ENCODE assay signal across 10 mouse cellular contexts in the genomic region with DNA sequence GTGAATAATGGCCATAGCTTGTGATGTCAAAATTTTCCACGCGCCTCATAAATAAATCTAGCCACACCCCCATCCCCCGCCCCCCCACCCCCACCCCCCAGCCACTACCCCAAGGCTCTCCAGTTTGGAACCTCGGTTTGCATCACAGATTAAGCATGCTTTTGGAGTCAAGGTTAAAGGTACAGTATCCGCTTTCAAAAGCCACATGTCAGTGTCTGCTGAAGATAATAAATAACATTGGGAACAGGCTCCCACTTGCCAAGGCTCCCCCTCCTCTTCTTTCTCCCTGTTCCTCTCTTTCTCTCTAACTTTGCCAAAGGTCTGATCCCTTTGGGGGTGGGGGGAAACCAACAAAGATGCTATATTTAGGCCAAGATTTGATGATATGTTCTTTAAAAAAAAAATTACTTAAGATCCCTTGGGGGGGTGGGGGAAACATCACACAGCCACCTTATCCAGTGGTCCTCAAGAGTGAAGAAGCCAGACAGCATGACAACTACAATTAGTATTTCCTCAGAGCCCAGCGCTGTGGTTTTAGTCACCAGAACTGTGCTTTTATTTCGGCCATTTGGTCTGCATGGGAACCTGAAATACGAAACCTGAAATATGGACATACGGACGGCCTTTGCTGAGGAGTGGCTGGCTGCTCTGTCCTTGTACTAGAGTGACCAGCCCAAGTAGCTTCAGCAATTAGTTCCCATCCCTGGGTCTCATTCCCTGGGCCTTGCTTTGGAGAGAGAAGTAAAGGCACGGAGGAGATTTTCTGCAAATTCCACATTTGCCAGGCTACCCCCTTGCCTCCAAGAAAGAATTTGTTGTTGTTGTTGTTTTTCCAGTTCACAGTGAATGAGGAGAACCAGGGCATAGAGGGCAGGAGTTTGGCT.
DNase-seq lines count a peak whose midpoint lies in the region; ATAC-seq lines count a peak whose summit lies in the region.
"Had no signal": no experiment of that assay in that cellular context is flagged by ENCODE, and none has a peak within 500 bp of the region (broad histone marks: within the 10 kb centered on the region; RNA-seq: fewer than 3 reads in every experiment).

No protein-coding gene starts in this region.

- no peak for ATAC-seq in heart, embryonic 11.5 days (replicated peaks; ENCODE audit: insufficient number of reproducible peaks, low FRiP score, low TSS enrichment)
- no peak for ATAC-seq in midbrain, embryonic 13.5 days
- no peak for ATAC-seq in midbrain, embryonic 14.5 days (ENCODE audit: low FRiP score, low TSS enrichment)
- ATAC-seq in limb, embryonic 11.5 days (ENCODE audit: insufficient number of reproducible peaks, low FRiP score, low TSS enrichment, low read depth): no peak
- ATAC-seq: midbrain, embryonic 15.5 days had no signal

- H3K27me3 ChIP-seq in heart, embryonic 11.5 days (ENCODE audit: control insufficient read depth, insufficient read depth, low read length): no peaks in the 10 kb centered on the region
- no peaks in the 10 kb centered on the region for H3K27me3 ChIP-seq in midbrain, embryonic 13.5 days
- no peaks in the 10 kb centered on the region for H3K27me3 ChIP-seq in midbrain, embryonic 14.5 days (ENCODE audit: control insufficient read depth, insufficient read depth, low read length)
- no peaks in the 10 kb centered on the region for H3K27me3 ChIP-seq in limb, embryonic 11.5 days (ENCODE audit: control insufficient read depth, insufficient read depth, low read length)
- H3K27me3 ChIP-seq: midbrain, embryonic 15.5 days had no signal

- no peak overlapping the region for H3K9ac ChIP-seq in heart, embryonic 11.5 days (ENCODE audit: low read depth, low read length)
- H3K9ac ChIP-seq in midbrain, embryonic 13.5 days (replicated peaks): no peak overlapping the region
- no peak overlapping the region for H3K9ac ChIP-seq in midbrain, embryonic 14.5 days (replicated peaks; ENCODE audit: low read length)
- no peak overlapping the region for H3K9ac ChIP-seq in limb, embryonic 11.5 days (ENCODE audit: low read length)
- H3K9ac ChIP-seq: midbrain, embryonic 15.5 days had no signal

- DNase-seq in heart, postnatal 36 days: no peak
- no peak for DNase-seq in midbrain, embryonic 14.5 days
- peak; percentile 59 for DNase-seq in limb, embryonic 11.5 days (ENCODE audit: low spot score)
- DNase-seq in layer of hippocampus, adult 11-12 months (ENCODE audit: low spot score): no peak
- DNase-seq in urinary bladder, postnatal 4 days (ENCODE audit: low spot score in 2 of 2): no peak
- DNase-seq in layer of hippocampus, adult 8-10 months (ENCODE audit: low spot score in 2 of 2): no peak

- H3K4me1 ChIP-seq in heart, embryonic 11.5 days (ENCODE audit: control insufficient read depth, insufficient read depth, low read length): no peaks in the 10 kb centered on the region
- H3K4me1 ChIP-seq in midbrain, embryonic 13.5 days (replicated peaks): peaks cover 10% of the 10 kb centered on the region; the same call in 1 of the 2 replicates
- H3K4me1 ChIP-seq in midbrain, embryonic 14.5 days (ENCODE audit: control insufficient read depth, insufficient read depth, low read length): no peaks in the 10 kb centered on the region
- peaks cover 35% of the 10 kb centered on the region for H3K4me1 ChIP-seq in limb, embryonic 11.5 days (ENCODE audit: control insufficient read depth, insufficient read depth, low read length)

- H3K9me3 ChIP-seq in heart, embryonic 11.5 days (replicated peaks; ENCODE audit: control insufficient read depth, low read length): no peaks in the 10 kb centered on the region; the same call in 1 of the 2 replicates
- no peaks in the 10 kb centered on the region for H3K9me3 ChIP-seq in midbrain, embryonic 13.5 days
- no peaks in the 10 kb centered on the region for H3K9me3 ChIP-seq in midbrain, embryonic 14.5 days (ENCODE audit: control insufficient read depth, low read length)
- H3K9me3 ChIP-seq in limb, embryonic 11.5 days (ENCODE audit: control insufficient read depth, low read length): no peaks in the 10 kb centered on the region
- H3K9me3 ChIP-seq: midbrain, embryonic 15.5 days had no signal

- peak overlapping the region; percentile 53 for H3K4me2 ChIP-seq in heart, embryonic 11.5 days
- peak overlapping the region; percentile 27; the same call in 1 of the 2 replicates for H3K4me2 ChIP-seq in midbrain, embryonic 13.5 days (replicated peaks)
- H3K4me2 ChIP-seq in midbrain, embryonic 14.5 days (ENCODE audit: low read length): no peak overlapping the region
- peak overlapping the region; percentile 37; the same call in 1 of the 2 replicates for H3K4me2 ChIP-seq in limb, embryonic 11.5 days (ENCODE audit: low read depth, severe bottlenecking)

- H3K36me3 ChIP-seq in heart, embryonic 11.5 days (ENCODE audit: control insufficient read depth, insufficient read depth, low read length): no peaks in the 10 kb centered on the region
- no peaks in the 10 kb centered on the region for H3K36me3 ChIP-seq in midbrain, embryonic 13.5 days
- H3K36me3 ChIP-seq in midbrain, embryonic 14.5 days (ENCODE audit: control insufficient read depth, insufficient read depth, low read length): no peaks in the 10 kb centered on the region
- H3K36me3 ChIP-seq in limb, embryonic 11.5 days (ENCODE audit: control insufficient read depth, insufficient read depth, low read length): no peaks in the 10 kb centered on the region
- H3K36me3 ChIP-seq: midbrain, embryonic 15.5 days had no signal

- H3K4me3 ChIP-seq in heart, embryonic 11.5 days (ENCODE audit: low read depth, low read length): peak overlapping the region; percentile 10; the same call in 1 of the 2 replicates
- no peak overlapping the region for H3K4me3 ChIP-seq in midbrain, embryonic 13.5 days (replicated peaks)
- H3K4me3 ChIP-seq in midbrain, embryonic 14.5 days (replicated peaks; ENCODE audit: low read depth, low read length): no peak overlapping the region
- H3K4me3 ChIP-seq in limb, embryonic 11.5 days (ENCODE audit: low read depth, low read length): peak overlapping the region; percentile 3; the same call in 1 of the 2 replicates
- H3K4me3 ChIP-seq: left cerebral cortex, adult 2 months; midbrain, embryonic 15.5 days had no signal

- intact Hi-C loops in heart, postnatal 36 days (cut with DNase I): no loop called here

- H3K27ac ChIP-seq in heart, embryonic 11.5 days (ENCODE audit: low read depth, low read length): no peak overlapping the region
- H3K27ac ChIP-seq in midbrain, embryonic 13.5 days: no peak overlapping the region
- H3K27ac ChIP-seq in midbrain, embryonic 14.5 days (replicated peaks; ENCODE audit: low read depth, low read length): no peak overlapping the region
- peak overlapping the region; percentile 89 for H3K27ac ChIP-seq in limb, embryonic 11.5 days (replicated peaks; ENCODE audit: low read depth, low read length)
- H3K27ac ChIP-seq: left cerebral cortex, adult 2 months; midbrain, embryonic 15.5 days had no signal

- whole genome bisulfite sequencing in heart, embryonic 11.5 days (ENCODE audit: insufficient replicate concordance): 56% methylated on average over 11 of the region's 11 CpGs
- WGBS in midbrain, embryonic 13.5 days: 79% methylated on average over 11 of the region's 11 CpGs
- 82% methylated on average over 11 of the region's 11 CpGs for WGBS in midbrain, embryonic 14.5 days
- WGBS in limb, embryonic 11.5 days: 19% methylated on average over 11 of the region's 11 CpGs

Comparison
In these comparisons a context has a peak if more than half of its experiments do, and no peak if none do; other contexts are left out.
1. H3K4me3 ChIP-seq: peak in heart, embryonic 11.5 days (single experiment) and limb, embryonic 11.5 days (single experiment); none in midbrain, embryonic 13.5 days (single experiment) and midbrain, embryonic 14.5 days (single experiment).